Mouse (Mus musculus) Patski (cell line): ENCODE results near the gene Ndufv1. TPM values are rescaled to one million over a fixed set of nuclear protein-coding genes. Genes with fewer than 3 reads are reported as not detected.
"Not testable (repeated sequence)": the region's sequence is repeated elsewhere in the genome, so short reads cannot be mapped to it uniquely, and the experiment has no call there.

ENCODE experiments used
- ATAC-seq: fragments of 100-300 bp; one replicate; pipeline ENCODE4 v1.8.0; 2021
- CTCF ChIA-PET: fragments of 350-600 bp; sonication (Branson Sonifier 250); formaldehyde crosslinking; loops from one replicate; lab custom pipeline; 2022; ENCODE audit warnings: inconsistent platforms; lab: Charles Lee
- POLR2A ChIA-PET: fragments of 350-600 bp; sonication (Branson Sonifier 250); formaldehyde crosslinking; loops from one replicate; lab custom pipeline; 2022; ENCODE audit warnings: antibody characterized with exemption, inconsistent platforms; lab: Charles Lee
- DNase-seq: peaks from one replicate; pipeline ENCODE4 v3.0.0-alpha.2; 2011; ENCODE audit warnings: low read depth, low spot score
- H3K27me3 ChIP-seq: fragments of 371-371 bp; one replicate; pipeline ENCODE4 v1.5.1; 2021
- CTCF ChIP-seq: fragments of 100-300 bp; IDR thresholded peaks from one replicate; pipeline ENCODE4 v1.5.1; 2021
- in situ Hi-C: fragments of 300-500 bp; cut with MboI; formaldehyde crosslinking; loops from 3 replicates; pipeline ENCODE4 v1.11.1; 2018; ENCODE audit warnings: low pct_unique_long_range_greater_than_20kb, mixed read lengths
- polyA plus RNA-seq: library from polyadenylated mRNA; unstranded; gene quantifications from one replicate; pipeline ENCODE4 v1.2.3, GENCODE M21; 2021

Gene Ndufv1
- polyA plus RNA-seq, 1 experiment from 2014 or later, result 231 TPM

DNA sequence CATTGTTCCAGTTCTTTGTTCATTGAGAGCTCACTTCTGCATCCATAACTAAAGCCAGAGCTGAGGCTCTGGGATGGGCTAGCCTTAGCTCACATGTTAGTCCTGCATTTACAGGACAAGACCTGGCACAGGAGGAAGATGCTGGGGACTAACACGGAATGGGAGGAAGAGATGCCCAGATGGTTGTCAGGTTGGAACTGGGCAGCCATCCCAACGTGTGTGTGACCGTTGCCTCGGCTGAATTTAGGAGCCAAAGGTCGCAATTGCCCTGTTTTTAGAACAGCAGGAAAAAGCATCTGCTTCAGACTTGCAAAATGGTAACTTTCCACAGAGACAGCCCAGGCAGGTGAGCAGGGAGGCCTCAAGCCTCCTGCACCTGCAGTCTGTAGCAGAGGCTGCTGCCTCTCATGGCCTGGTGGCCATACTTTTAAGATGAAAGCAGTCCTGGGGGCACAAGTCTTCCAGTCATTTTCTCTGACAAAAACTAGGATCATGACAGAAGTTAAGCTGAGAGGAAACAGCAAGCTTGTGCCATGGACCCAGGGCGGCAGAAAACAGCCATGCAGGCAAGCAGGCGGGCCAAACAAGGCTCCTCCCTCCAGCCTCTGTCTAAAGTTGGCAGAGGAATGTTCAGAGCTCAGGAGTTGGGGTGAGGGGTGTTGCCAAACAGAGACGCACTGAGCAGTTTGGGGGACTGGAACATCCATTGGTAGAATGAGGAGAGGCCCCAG, 42.8 kb upstream of the Ndufv1 start:
- in situ Hi-C loops, result no loop called here
- ATAC-seq (no peak), DNase-seq (no peak)
- POLR2A ChIA-PET, result interaction anchor here (0.7 to 2.8 kb wide), 2 partner anchors 9 to 357 kb away, joined by 3 to 21 read pairs; partner anchors contain the start of gene Gstp2
- TF ChIP-seq CTCF, result no peak
- CTCF ChIA-PET, result interaction anchor here (2.0 to 3.3 kb wide), 2 partner anchors 29 to 35 kb away, joined by 7 to 12 read pairs; no protein-coding TSS in a partner anchor
- H3K27me3 ChIP-seq, result no peaks in the 10 kb centered on the region

DNA sequence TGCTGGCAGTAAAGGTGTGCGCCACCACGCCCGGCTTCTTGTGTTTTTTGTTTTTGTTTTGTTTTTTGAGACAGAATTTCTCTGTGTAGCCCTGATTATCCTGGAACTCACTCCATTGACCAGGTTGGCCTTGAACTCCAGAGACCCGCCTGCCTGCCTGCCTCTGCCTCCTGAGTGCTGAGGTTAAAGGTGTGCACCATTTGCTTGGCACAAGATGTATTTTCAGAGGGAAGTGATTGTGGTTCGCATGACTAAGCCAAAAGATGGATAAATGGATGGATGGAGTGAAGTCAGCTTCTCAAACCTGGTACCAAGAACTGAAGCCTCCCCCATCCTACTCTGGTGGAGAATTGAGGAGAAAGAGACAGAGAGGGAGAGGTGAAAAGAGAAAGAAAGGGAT, 42.0 kb upstream of the Ndufv1 start:
- in situ Hi-C loops, result loop anchor here (5.0 kb wide), 2 partner anchors 33 to 37 kb away; no protein-coding TSS in a partner anchor
- ATAC-seq (no peak), DNase-seq (no peak)
- ChIA-PET CTCF (interaction anchor here (2.0 to 3.3 kb wide), 2 partner anchors 30 to 35 kb away, joined by 7 to 12 read pairs; no protein-coding TSS in a partner anchor), POLR2A (no interaction called here)
- TF ChIP-seq CTCF, result no peak
- H3K27me3 ChIP-seq, result no peaks in the 10 kb centered on the region

DNA sequence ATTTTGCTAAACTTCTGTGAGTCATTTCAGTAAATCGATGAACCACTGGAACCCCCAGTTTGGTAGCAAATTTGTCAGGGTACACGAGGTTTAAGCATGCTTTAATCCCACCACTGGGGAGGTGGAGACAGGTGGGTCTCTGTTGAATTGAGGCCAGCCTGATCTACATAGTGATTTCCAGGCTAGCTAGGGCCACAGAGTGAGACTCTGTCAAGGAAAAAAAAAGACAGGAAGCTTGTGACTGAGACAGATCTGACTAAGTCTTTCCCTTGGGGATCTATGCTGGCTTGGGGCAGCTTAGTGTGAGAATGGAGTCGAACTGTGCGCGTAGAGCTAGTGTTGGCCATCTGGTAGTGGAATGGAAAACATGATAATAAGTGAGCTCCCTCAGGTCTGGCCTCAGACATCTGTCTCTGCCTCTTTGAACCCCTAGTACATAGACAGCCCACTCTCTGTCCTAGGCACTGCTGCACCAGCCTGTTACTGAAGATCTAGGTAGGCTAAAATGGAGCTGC, 40.0 kb upstream of the Ndufv1 start:
- TF ChIP-seq CTCF, result no peak
- in situ Hi-C loops, result loop anchor here (5.0 kb wide), 2 partner anchors 35 kb away; no protein-coding TSS in a partner anchor
- ChIA-PET POLR2A (interaction anchor here (0.5 to 0.8 kb wide), 2 partner anchors 46 to 162 kb away, joined by 3 read pairs; no protein-coding TSS in a partner anchor), CTCF (interaction anchor here (0.8 to 2.0 kb wide), 18 partner anchors 8 to 176 kb away, joined by 3 to 31 read pairs (median 4); partner anchors contain the start of genes Cabp2, Cdk2ap2, Gstp1 and Ndufv1)
- H3K27me3 ChIP-seq, result no peaks in the 10 kb centered on the region
- DNase-seq (no peak), ATAC-seq (no peak)

DNA sequence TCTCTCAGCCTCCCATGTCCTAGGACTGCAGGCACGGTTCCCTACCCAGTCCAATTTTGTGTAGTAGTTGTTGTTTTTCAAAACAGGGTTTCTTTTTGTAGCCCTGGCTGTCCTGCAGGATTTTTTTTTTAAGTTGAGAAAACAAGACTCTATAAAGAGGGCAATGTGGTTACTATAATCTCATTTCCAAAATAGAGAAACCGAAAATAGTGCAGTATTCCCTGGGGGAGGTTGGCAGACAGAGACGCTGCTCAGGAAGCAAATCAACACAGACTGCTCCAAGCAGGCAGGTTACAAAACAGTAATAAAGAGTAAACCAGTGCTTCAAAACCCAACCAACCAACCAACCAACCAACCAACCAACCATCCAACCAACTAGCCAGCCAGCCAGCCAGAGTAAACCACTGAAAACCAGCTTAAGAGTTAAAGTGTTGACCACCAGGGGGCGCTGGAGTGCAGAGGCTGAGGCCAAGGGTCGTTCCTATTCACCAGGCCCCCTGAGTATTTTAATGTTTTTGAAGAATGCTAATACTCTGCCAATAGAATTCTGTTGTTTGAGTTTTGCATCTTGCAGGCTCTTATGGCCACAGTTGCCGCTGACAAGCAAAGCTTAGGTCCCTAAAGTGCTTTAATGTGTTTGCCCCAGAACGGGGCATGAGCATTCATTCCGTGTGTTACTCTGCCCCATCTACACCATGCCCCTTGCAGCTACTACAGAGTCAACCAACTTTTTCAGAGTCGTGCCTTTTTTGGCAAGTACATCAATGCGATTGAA, 39.3 kb upstream of the Ndufv1 start:
- in situ Hi-C loops, result loop anchor here (5.0 kb wide), 2 partner anchors 35 kb away; no protein-coding TSS in a partner anchor
- ATAC-seq (no peak), DNase-seq (no peak)
- ChIA-PET CTCF (interaction anchor here (0.8 to 2.0 kb wide), 18 partner anchors 9 to 176 kb away, joined by 3 to 31 read pairs (median 3); partner anchors contain the start of genes Cabp2, Cdk2ap2 and Gstp1), POLR2A (interaction anchor here (0.5 to 0.8 kb wide), 2 partner anchors 47 to 161 kb away, joined by 3 read pairs; no protein-coding TSS in a partner anchor)
- H3K27me3 ChIP-seq, result no peaks in the 10 kb centered on the region
- TF ChIP-seq CTCF, result peak; percentile 87

DNA sequence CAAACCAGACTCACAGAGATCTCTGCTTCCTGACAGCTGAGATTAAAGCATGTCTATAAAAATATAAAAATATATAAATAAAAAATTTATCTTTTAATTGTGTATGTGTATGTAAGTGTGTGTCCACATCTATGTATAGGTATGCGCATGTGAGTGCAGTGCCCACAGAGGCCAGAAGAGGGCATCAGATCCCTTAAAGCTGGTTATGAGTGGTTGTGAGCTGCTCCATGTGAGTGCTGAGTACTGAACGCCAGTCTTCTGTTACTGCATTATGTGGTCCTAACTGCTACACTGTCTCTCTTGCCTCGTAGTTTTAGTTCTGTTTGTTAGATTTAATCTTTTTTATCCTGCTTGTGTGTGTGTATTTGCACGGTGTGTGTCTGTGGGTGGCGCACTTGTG, 38.4 kb upstream of the Ndufv1 start:
- ATAC-seq, result no peak
- CTCF ChIA-PET, result interaction anchor here (1.0 to 6.9 kb wide), 4 partner anchors 17 to 38 kb away, joined by 3 to 74 read pairs (median 8); partner anchors contain the start of genes Cabp2 and Ndufv1
- in situ Hi-C loops, result loop anchor here (5.0 kb wide), 2 partner anchors 34 to 36 kb away; no protein-coding TSS in a partner anchor

DNA sequence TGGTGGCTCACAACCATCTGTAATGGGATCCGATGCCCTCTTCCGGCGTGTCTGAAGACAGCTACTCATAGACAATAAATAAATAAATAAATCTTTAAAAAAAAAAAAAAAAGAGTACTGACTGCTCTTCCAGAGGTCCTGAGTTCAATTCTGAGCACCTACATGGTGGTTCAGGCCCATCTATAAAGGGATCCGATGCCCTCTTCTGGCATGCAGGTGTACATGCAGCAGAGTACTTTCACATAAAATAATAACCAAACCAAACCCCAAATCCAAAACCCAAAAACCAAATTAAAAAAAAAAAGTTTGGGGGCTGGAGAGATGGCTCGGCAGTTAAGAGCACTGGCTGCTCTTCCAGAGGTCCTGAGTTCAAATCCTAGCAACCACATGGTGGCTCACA, 36.5 kb upstream of the Ndufv1 start:
- ChIA-PET CTCF (interaction anchor here (1.2 to 6.9 kb wide), 5 partner anchors 18 to 102 kb away, joined by 3 to 74 read pairs (median 16); partner anchors contain the start of gene Ndufv1), POLR2A (interaction anchor here (0.6 kb wide), 1 partner anchor 101 kb away, joined by 3 read pairs; no protein-coding TSS in a partner anchor)
- in situ Hi-C loops, DNase-seq, H3K27me3 ChIP-seq, ATAC-seq: not testable (repeated sequence)
- TF ChIP-seq CTCF, result peak; percentile 56

More for the DNA sequence above, 38.4 kb upstream of the Ndufv1 start:
- TF ChIP-seq CTCF, result peak; percentile 33
- POLR2A ChIA-PET, result no interaction called here
- no peak for DNase-seq
- H3K27me3 ChIP-seq, result no peaks in the 10 kb centered on the region

DNA sequence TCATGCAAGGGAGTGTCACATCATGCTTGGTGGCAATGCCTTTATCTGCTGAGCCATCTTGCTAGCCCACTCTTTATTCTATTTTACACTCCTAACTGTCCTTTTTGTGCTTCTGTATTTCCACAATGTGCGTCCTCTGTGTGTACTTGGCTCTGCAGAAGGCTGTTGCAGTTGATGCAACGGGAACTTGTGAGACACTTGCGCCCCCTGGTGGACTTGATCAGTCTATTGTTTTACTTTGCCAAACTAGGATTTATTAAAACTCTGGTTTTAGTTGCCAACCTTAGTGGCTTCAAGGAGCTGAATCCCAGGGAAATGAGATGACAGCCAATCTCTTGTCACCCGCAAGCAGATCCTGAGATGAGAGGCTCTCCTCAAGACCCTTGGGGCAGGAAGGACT, 35.3 kb upstream of the Ndufv1 start:
- ATAC-seq, result no peak
- peak; percentile 82 for TF ChIP-seq CTCF
- CTCF ChIA-PET, result interaction anchor here (0.7 to 6.9 kb wide), 18 partner anchors 10 to 101 kb away, joined by 3 to 74 read pairs (median 4); partner anchors contain the start of genes Gstp1 and Ndufv1
- no peak for DNase-seq
- POLR2A ChIA-PET, result interaction anchor here (1.2 to 3.4 kb wide), 3 partner anchors 9 to 29 kb away, joined by 3 to 21 read pairs (median 4); no protein-coding TSS in a partner anchor
- in situ Hi-C loops, result no loop called here
- no peaks in the 10 kb centered on the region for H3K27me3 ChIP-seq

DNA sequence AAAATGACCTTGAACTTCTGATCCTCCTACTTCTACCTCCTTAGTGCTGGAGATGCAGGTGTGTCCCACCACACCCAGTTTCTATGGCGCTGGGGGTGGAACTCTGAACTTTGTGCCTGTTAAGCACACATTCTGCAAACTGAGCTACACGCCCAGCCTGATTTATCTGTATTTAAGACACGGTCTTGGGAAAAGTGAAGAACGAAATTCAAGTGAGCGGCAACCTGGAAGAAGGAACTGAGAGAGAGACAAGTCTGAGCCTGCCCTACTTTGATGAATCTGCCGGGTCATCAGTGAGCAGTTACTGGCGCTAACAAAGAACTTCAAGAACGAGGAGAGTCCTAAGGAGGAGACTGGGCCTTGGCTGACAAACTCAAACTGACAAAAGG, 34.3 kb upstream of the Ndufv1 start:
- ATAC-seq (no peak), DNase-seq (no peak)
- H3K27me3 ChIP-seq, result no peaks in the 10 kb centered on the region
- in situ Hi-C loops, result no loop called here
- CTCF ChIA-PET, result interaction anchor here (0.7 to 6.9 kb wide), 12 partner anchors 11 to 101 kb away, joined by 3 to 74 read pairs (median 4); partner anchors contain the start of gene Ndufv1
- no peak for TF ChIP-seq CTCF
- POLR2A ChIA-PET, result interaction anchor here (0.5 to 3.4 kb wide), 6 partner anchors 9 to 28 kb away, joined by 3 to 21 read pairs (median 4); partner anchors contain the start of gene Gstp1
